Mouse (Mus musculus) gastrocnemius, adult 2 months (tissue): ENCODE results near the gene Polg2. TPM values are rescaled to one million over a fixed set of nuclear protein-coding genes. Genes with fewer than 3 reads are reported as not detected.
"Not testable (repeated sequence)": the region's sequence is repeated elsewhere in the genome, so short reads cannot be mapped to it uniquely, and the experiment has no call there.

Experiments used
- DNase-seq: peaks from one replicate; pipeline ENCODE4 v3.0.0; 2022
- H3K27ac ChIP-seq: fragments of 200-600 bp; 2 replicates; pipeline ENCODE4 v1.8.1; 2022; ENCODE audit warnings: mild to moderate bottlenecking
- H3K4me3 ChIP-seq: fragments of 200-600 bp; 2 replicates; pipeline ENCODE4 v1.8.1; 2022; ENCODE audit warnings: mild to moderate bottlenecking, moderate library complexity
- CTCF ChIP-seq: fragments of 200-600 bp; IDR thresholded peaks from 2 replicates; pipeline ENCODE4 v1.8.1; 2022; ENCODE audit warnings: antibody characterized with exemption, mild to moderate bottlenecking, moderate library complexity
- intact Hi-C: fragments of 180-260 bp; cut with DNase I; formaldehyde crosslinking; loops from one replicate; pipeline ENCODE4 v1.15.1; 2025
- total RNA-seq, 2 experiments: library from RNA; stranded (reverse); gene quantifications; 2 replicates each; pipeline ENCODE4 v1.2.3; 2021

The Polg2 gene
- total RNA-seq, 2 experiments from 2014 or later, result 2.4 to 3.3 TPM

DNA sequence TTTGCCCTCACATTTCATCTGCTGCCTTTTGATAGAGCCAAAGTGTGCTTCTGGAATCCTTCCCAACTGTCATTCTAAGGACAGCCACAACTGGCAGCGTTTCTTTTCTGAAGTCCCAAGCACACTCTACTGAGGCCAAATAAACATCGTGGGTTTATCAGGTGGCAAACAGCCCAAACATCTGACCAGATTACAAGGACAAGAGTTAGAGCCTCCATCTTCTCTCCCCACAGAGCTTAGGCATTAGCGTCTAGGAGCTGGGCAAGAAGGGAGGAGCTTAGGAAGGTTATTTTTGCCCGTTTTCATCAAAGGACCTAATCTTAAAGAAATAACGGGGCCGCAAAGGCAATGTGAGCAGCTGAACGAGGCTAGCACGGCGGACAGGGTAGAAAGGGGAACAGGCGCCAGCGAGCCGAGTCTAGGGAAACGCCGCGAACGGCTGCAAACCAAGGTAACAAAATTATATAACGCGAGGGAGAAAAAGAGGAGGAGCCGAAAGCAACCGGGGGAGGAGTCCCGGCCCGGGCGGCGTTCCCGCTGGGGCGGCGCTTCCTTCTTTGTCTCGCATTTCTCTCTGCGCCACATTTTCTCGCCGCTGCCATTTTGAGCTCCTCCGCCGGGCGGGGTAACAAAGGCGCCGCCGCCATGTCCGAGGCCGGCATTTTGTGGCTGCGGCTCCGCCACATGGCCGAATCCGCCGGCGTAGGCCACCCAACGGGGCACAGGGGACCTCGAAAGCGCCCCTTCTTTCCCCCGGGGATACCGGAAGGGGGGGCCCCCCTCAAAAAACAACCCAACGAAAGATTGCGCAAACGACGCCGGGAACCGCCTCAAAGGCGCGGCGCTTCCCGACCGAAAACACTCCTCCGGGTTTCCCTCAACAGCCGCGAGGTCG lies 8.0 kb upstream of the Polg2 start:
- DNase-seq, result peak; percentile 96
- Histone ChIP-seq H3K4me3 (peak overlapping the region; percentile 98), H3K27ac (peak overlapping the region; percentile 100)
- no peak for TF ChIP-seq CTCF
- intact Hi-C loops, result no loop called here

DNA sequence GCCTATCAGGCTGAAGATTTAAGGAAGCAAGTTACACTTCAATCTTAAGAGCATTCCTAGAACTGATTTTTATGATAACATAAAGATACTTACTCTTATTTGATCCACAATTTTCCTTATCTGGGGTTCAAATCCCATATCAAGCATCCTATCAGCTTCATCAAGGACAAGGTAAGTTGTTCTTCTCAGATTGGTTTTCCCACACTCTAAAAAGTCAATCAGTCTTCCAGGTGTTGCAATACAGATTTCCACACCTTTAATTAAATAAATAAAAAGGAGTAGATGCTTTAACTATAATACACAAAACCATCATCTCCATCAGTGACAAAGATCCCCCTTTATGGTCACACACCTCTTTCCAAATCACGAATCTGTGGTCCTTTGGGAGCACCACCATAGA lies 5.7 kb upstream of the Polg2 start:
- H3K27ac ChIP-seq, result 0 out of 2 replicates have a peak overlapping the region, but pooled peaks have one; percentile 24
- TF ChIP-seq CTCF, result no peak
- peak overlapping the region; percentile 98 for H3K4me3 ChIP-seq
- DNase-seq, result no peak
- intact Hi-C loops, result no loop called here

DNA sequence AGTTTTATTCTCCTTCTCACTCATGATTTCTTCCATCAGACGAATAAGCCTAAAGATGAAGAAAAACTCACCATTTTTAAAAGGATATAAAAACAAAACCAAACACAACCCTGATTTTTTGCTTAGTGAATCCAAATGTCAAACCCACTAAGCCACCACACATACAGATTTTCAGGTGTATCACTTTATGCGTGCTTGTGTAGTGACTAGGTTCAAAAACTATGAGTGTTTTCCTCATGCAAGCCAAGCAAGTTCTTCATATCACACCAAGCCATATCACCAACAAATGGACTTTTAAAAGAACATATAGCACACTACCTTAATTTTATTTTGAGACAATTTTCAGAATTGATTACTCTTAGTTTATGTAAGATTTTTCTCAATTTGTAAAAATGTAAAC lies 5.1 kb upstream of the Polg2 start:
- intact Hi-C loops, result no loop called here
- H3K27ac ChIP-seq, result no peak overlapping the region
- no peak for DNase-seq
- H3K4me3 ChIP-seq, result peak overlapping the region; percentile 98
- TF ChIP-seq CTCF, result no peak

DNA sequence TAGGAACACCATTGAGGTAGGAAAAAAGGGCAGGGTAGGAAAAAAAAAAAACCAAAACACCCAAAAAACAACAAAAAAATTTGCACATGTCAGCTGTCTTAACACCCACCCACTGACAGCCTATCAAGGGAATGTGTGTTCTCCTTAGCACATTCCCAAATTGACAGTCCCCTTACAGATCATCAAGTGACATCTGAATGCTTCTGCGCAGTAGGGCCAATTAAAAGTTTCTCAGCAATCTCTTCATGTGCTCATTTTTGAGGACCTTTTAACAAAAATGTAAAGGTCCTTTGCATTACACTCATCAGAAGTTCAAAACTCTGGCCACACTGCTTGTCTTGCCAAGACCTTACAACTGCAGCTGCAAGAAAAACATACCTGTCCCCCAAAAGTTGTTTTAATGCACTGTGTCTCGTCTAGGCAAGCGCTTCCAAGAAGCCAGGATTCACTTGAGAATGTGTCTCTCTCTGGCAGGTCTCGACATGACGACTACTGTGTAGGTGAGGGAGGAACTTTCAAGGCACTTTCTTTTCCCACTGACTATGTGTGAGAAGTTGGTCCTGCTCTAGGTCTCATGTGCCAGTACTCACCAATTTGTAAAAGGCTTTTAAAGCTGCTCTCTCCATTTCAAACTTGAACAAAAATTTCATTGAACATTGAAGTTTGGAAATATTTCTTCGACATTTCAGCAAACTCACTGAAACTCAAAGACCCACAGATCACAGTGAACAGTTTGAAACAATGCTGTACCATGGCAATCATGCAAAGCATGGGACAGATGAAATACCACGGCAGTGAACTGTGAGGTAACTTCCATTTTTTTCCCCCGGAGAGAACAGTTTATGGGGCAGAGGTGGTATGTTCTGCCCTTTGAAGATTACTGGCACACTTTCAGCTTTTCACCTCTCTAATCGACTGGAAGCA lies 3.8 kb upstream of the Polg2 start:
- DNase-seq, result no peak
- no peak for TF ChIP-seq CTCF
- Histone ChIP-seq H3K27ac (0 out of 2 replicates have a peak overlapping the region, but pooled peaks have one; percentile 13), H3K4me3 (peak overlapping the region; percentile 98)
- intact Hi-C loops, result no loop called here

DNA sequence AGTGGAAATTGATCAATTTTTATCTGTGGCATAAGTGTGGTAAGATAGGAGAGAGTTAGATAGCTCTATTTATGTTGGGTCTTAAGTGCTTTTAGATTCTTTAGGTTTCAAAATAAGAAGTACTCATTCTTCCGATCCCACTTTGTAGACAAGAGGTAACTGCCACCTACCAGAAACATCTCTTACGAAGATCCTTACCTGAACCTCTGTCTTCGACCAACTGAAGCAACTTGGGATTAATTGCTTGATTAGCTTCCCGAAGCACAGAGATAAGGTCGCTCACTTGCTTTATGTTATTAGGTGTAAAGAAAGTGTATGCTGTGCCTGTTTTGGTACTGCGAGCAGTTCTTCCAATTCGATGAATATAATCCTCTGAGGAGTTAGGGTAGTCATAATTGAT lies 2.9 kb upstream of the Polg2 start:
- H3K27ac ChIP-seq, H3K4me3 ChIP-seq, DNase-seq, intact Hi-C loops: not testable (repeated sequence)

DNA sequence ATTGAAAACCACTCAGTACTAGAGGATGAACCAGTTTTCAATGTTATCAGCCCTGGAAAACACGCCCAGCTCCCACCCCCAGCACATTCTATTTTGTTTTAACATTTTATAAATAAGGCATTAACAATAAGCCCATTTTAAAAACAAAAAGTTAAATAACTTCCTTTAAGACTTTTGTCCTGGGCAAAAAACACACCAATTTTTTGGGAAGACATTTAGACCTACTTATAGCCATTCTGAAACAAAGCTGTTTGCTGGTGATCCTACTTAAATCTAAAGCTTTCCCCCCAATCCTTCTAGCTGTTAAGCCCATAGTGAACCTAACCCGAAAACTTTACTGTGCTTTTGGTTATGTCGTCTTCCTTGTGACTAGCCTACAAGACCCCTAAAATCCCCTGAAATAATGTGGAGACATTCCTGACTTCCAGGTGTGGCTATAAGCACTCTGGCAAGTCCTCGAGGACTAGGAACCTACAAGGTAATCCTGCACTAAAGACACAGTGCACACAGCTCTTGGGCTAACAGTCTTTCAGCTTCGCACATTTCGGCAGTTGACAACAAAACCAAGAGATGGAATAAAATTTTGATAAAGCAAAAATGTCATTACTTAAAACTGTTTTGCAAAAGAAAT lies 1.4 kb upstream of the Polg2 start:
- intact Hi-C loops, result no loop called here
- DNase-seq, result no peak
- peak overlapping the region; percentile 90 for H3K4me3 ChIP-seq
- H3K27ac ChIP-seq, result peak overlapping the region; percentile 96; the same call in 1 of the 2 replicates
- no peak for TF ChIP-seq CTCF

DNA sequence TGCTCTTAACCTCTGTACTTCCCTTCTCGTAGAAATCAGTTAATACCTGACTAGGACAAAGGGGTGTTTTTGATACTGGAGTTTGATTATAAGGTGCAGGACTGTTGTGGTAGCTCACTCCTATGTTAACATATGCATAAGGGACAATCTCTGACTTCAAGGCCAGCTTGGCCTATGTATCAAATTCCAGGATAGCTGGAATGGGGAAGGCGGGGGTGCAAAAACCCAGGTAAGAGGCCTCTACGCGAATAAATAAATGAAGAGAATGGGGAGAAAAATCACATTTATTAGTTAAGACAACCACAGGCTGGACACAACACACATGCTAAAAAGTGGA lies 720 bp upstream of the Polg2 start:
- intact Hi-C loops, result no loop called here
- no peak for DNase-seq
- Histone ChIP-seq H3K27ac (peak overlapping the region; percentile 96), H3K4me3 (peak overlapping the region; percentile 90)
- no peak for TF ChIP-seq CTCF

DNA sequence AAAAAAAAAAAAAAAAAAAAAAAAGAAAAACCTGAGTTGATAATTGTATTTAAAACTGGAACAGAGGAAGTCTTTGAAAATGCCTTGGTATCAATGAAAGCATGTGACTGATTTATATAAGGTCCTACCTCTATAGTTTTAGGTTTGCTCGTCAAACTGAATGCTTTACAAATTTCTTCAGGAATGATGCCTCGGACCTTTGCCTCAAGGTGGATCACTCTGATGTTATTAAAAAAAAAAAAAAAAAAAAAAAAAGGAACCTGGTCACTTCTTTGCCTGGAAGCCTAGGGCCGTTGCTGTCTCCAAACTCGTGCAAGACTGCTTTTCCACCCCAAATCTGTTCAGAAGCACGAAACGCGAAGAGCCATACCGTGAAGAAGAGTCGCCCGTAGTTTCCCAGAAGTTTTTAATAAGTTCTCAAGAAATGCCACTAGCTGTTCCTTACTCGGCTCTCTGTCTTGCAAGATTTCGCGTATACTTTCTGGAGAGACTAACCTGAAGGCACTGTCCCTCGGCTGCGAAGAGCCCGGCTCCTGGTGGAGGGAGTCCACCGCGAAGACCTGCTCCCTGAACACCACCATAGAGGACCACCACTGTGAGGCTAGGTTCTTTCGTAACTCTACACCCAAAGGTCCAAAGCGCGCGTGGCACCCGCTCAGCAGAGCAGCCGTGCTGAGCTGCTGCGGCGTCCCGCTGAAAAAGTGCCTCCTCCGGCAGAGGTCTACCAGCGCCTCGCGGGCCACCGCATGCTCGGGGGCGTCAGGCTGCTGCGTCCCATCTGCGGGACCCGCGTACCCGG lies 549 bp downstream of the Polg2 start:
- TF ChIP-seq CTCF, result no peak
- Histone ChIP-seq H3K4me3 (peak overlapping the region; percentile 90), H3K27ac (peak overlapping the region; percentile 96)
- DNase-seq, result no peak
- intact Hi-C loops, result no loop called here

DNA sequence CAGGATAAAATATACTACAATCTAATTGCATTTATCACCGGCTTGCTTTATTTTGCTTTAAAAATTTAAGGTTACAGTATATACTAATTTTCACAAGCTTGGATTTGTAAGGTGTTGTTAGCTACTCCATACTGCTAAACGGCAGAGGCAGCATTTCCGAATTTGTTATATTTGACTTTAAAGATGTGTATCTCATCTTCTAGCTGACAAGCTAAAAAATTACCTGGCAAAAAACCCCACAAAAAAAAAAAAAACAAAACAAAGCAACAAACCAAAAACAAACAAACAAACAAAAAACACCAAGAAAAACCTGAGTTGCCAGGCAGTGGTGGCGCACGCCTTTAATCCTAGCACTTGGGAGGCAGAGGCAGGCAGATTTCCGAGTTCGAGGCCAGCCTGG lies 1.2 kb downstream of the Polg2 start:
- no peak for DNase-seq
- Histone ChIP-seq H3K27ac (no peak overlapping the region), H3K4me3 (peak overlapping the region; percentile 90)
- intact Hi-C loops, result no loop called here
- TF ChIP-seq CTCF, result no peak

DNA sequence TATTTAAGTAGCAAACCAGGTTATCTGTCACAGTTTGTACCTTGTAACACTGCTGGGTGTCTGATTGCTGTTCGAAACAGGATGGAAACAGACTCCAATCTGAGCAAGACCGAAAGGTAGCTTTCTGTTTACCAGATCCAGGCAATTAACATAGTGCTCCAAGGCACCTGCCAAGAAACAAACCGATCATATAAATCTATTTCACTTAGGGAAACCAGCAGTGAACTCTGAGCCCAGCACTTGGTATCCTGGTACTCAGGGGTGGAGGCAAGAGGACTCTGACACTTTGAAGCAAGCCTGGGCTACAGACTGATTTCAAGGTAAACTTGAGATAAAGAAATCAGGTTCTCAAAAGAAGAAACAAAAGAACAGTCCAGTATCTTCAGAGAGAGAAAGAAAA lies 1.9 kb downstream of the Polg2 start:
- Histone ChIP-seq H3K4me3 (no peak overlapping the region), H3K27ac (no peak overlapping the region)
- intact Hi-C loops, result no loop called here
- no peak for DNase-seq
- no peak for TF ChIP-seq CTCF

DNA sequence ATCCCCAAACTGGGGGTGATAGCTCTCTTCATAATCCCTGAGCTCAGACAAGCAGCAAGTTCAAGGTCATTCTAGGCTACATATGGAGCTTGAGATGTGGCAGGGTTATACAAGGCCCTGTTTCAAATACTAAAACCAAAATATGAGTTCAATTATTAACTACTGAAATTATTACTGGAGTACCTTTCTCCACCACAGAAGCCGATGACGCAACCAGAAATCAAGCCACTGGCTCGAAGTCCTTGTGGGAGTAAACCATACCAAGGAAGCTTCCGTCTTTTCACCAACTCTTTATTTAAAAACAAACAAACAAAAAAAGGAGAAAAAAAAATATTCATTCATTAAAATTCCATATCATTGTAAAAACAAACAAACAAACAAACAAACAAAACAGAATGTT lies 2.4 kb downstream of the Polg2 start:
- intact Hi-C loops, result no loop called here
- no peak overlapping the region for H3K27ac ChIP-seq
- TF ChIP-seq CTCF, result no peak
- no peak overlapping the region for H3K4me3 ChIP-seq
- no peak for DNase-seq

DNA sequence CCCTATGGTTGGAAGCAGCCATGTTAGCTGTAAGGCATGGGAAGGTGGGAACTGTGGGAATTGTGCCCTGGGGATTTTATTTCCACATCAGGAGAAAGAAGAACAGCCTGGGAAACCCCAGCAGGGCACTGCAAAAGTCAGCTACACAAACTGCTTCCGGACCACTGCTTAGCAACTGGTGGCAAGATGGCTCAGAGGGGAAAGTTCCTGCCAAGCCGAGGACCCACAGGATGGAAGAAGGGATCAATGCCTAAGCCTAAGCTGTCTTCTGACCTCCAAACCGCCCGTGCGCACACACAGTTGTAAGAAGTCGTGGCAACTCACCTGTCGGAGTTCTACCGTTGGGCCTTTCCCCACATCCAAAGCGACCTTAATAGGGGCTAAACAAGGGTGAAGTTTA lies 6.3 kb downstream of the Polg2 start:
- no peak for TF ChIP-seq CTCF
- Histone ChIP-seq H3K27ac (no peak overlapping the region), H3K4me3 (no peak overlapping the region)
- DNase-seq, result no peak
- intact Hi-C loops, result no loop called here
